Mouse (Mus musculus): ENCODE measurements around the gene Srebf1.

- no peak for TF ChIP-seq GATA1 (IDR thresholded peaks at IDR 0.05; ENCODE audit: low read length)
- TF ChIP-seq TAL1 (IDR thresholded peaks at IDR 0.05; ENCODE audit: low read length) = no peak
These were observed 956 bp downstream of the Srebf1 start for GRCm38 (mm10) chr11:60221425-60221824.

All from erythroblast, embryonic 14.5 days (primary cell).